Comparison of ENCODE assay signal across 8 mouse cellular contexts in genomic region chr5:148994706-148995414, GRCm38 (mm10). TPM values are rescaled to one million over a fixed set of nuclear protein-coding genes. Genes with fewer than 3 reads are reported as not detected.
A peak's percentile ranks its signal among the peaks of the same experiment; 100 is the strongest.
DNase-seq lines count a peak whose midpoint lies in the region; ATAC-seq lines count a peak whose summit lies in the region.

Gene Gm42791 (minus strand): TSS chr5:148995147.

- peak; percentile 51 for DNase-seq in T-cell, adult 2 months (ENCODE audit: low spot score)
- DNase-seq in cerebellum, postnatal 4 days (ENCODE audit: low spot score in 2 of 2), result peak; percentile 58 to 80
- peak; percentile 97 for DNase-seq in gastrocnemius, adult 18-20 months (ENCODE audit: low spot score)
- DNase-seq in left cerebral cortex, adult 11 months (ENCODE audit: low spot score), result peak; percentile 92
- DNase-seq in lung, postnatal 36 days, result peak; percentile 98
- peak; percentile 92 for DNase-seq in retina, postnatal 1 day
- peak; percentile 80 for DNase-seq in thymus, postnatal 4 days

- H3K4me3 ChIP-seq in hindbrain, embryonic 15.5 days, result peak within 1 kb of the TSS; percentile 52

- peak; percentile 81 for ATAC-seq in hindbrain, embryonic 15.5 days (ENCODE audit: low FRiP score, low read depth)

- peak within 1 kb of the TSS; percentile 91 for H3K4me2 ChIP-seq in hindbrain, embryonic 15.5 days

- no peaks in the 10 kb centered on the region for H3K27me3 ChIP-seq in hindbrain, embryonic 15.5 days

- H3K4me1 ChIP-seq in hindbrain, embryonic 15.5 days (replicated peaks), result peaks cover 31% of the 10 kb centered on the region

- H3K9me3 ChIP-seq in hindbrain, embryonic 15.5 days, result no peaks in the 10 kb centered on the region

- H3K36me3 ChIP-seq in hindbrain, embryonic 15.5 days, result no peaks in the 10 kb centered on the region

- H3K27ac ChIP-seq in hindbrain, embryonic 15.5 days (replicated peaks), result peak within 1 kb of the TSS; percentile 92

- WGBS in hindbrain, embryonic 15.5 days, result 1% methylated on average over 33 of the region's 33 CpGs

- H3K9ac ChIP-seq in hindbrain, embryonic 15.5 days, result peak within 1 kb of the TSS; percentile 55

RNA-seq across cellular contexts. Expression of gene Gm42791, which starts in this region (rescaled TPM):
- total RNA-seq in gastrocnemius, adult 18-20 months (2021), result 1 to 10 TPM; 2.1 to 5.3 TPM
- 2.1 and 4.3 TPM in 2 replicates for polyA plus RNA-seq in hindbrain, embryonic 15.5 days (2015; fragmentation: Nextera tagmentation; extraction: Ambion mirVana)

Comparison
In these comparisons a context has a peak if more than half of its experiments do, and no peak if none do; other contexts are left out.
1. Peak in every context shown above with its lines: DNase-seq, ATAC-seq, H3K4me3 ChIP-seq and H3K27ac ChIP-seq.